Mouse (Mus musculus): ENCODE data around the gene Adcy6. TPM values are rescaled to one million over a fixed set of nuclear protein-coding genes. Genes with fewer than 3 reads are reported as not detected.

Gene Adcy6
- polyA plus RNA-seq, 1 experiment from 2014 or later, result 46.7 TPM

- H3K4me1 ChIP-seq (replicated peaks), result peaks cover 16% of the 10 kb centered on the region
- WGBS, result 37% methylated on average over 5 of the region's 5 CpGs
- ATAC-seq (ENCODE audit: insufficient number of reproducible peaks, low FRiP score), result peak; percentile 74
These were observed 29.9 kb downstream of the Adcy6 start for GRCm38 (mm10) chr15:98579795-98580464.

DNA sequence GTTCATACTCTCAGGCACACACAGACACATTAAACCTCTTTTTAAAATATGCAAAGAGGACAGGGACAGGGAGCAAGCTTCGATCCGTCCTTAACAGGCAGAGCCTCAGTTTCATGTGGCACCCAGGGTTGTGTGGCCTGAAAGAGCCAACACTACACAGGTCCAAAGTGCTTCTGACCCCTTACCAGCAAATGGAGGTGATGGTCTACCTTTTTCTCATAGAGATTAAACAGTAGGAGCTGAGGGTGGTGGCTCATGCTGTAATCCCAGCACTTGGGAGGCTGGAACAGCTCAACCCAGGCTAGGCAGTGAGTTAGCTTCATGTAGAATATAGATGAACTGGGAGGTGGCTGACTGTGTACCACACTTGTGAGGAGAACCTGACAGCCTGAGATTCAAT lies 30.6 kb downstream of the Adcy6 start:
- 79% methylated on average over 2 of the region's 2 CpGs for WGBS
- Histone ChIP-seq H3K27me3 (replicated peaks) (0 out of 2 replicates have a peak, but pooled peaks cover 3% of the 10 kb centered on the region), H3K4me2 (no peak overlapping the region), H3K4me3 (no peak overlapping the region), H3K36me3 (no peaks in the 10 kb centered on the region), H3K9ac (no peak overlapping the region), H3K27ac (ENCODE audit: poor library complexity, severe bottlenecking) (no peak overlapping the region), H3K9me3 (replicated peaks) (no peaks in the 10 kb centered on the region), H3K4me1 (replicated peaks) (peaks cover 13% of the 10 kb centered on the region)
- no peak for ATAC-seq (ENCODE audit: insufficient number of reproducible peaks, low FRiP score)

More at GRCm38 (mm10) chr15:98579795-98580464, 29.9 kb downstream of the Adcy6 start:
- no peak overlapping the region for H3K27ac ChIP-seq (ENCODE audit: poor library complexity, severe bottlenecking)
- no peaks in the 10 kb centered on the region for H3K9me3 ChIP-seq (replicated peaks)
- H3K9ac ChIP-seq, result 0 out of 2 replicates have a peak overlapping the region, but pooled peaks have one; percentile 41
- H3K27me3 ChIP-seq (replicated peaks), result 0 out of 2 replicates have a peak, but pooled peaks cover 3% of the 10 kb centered on the region
- H3K36me3 ChIP-seq, result no peaks in the 10 kb centered on the region
- no peak overlapping the region for H3K4me3 ChIP-seq
- H3K4me2 ChIP-seq, result no peak overlapping the region

- H3K36me3 ChIP-seq, result no peaks in the 10 kb centered on the region
- peaks cover 10% of the 10 kb centered on the region for H3K4me1 ChIP-seq (replicated peaks)
- 0 out of 2 replicates have a peak, but pooled peaks cover 3% of the 10 kb centered on the region for H3K27me3 ChIP-seq (replicated peaks)
- no peaks in the 10 kb centered on the region for H3K9me3 ChIP-seq (replicated peaks)
- H3K4me2 ChIP-seq, result no peak overlapping the region
- 74% methylated on average over 4 of the region's 4 CpGs for WGBS
- no peak overlapping the region for H3K27ac ChIP-seq (ENCODE audit: poor library complexity, severe bottlenecking)
- no peak overlapping the region for H3K9ac ChIP-seq
- no peak for ATAC-seq (ENCODE audit: insufficient number of reproducible peaks, low FRiP score)
- no peak overlapping the region for H3K4me3 ChIP-seq
These were observed 36.6 kb downstream of the Adcy6 start for GRCm38 (mm10) chr15:98573293-98573692.

DNA sequence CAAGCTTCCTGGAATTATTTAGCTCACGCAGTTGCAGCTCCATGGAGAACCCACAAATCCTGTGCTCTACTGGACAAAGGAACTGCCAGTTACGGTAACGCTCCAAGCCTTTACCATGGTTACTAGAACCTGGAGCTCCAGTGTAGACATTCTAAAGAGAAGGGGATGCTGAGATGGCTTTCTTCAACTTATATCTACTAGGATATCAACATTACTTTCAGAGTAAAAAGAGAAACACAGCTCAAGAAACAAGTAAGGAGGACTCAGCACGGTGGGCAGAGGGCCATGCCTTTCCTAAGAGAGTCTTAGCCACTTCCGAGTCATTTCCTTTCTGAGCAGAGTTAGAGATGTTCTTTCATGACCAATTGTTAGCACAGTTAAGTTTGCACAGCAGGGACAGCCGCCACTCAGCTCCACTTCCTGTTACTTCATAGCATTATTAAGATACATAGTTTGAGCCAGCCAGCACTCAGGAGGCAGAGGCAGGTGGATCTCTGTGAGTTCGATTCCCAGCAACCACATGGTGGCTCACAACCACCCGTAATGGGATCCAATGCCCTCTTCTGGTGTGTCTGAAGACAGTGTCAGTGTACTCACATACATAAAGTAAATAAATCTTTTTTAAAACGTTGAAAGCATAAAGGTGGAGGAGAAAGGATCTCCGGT lies 38.9 kb downstream of the Adcy6 start, which contains the start of the genes Ccnt1 and 4930415O20Rik:
Gene Ccnt1 (minus strand): TSS at position 51 of the 666 bp plus-strand sequence.
Gene 4930415O20Rik (plus strand): TSS at position 132 of the 666 bp plus-strand sequence.
- no peak within 1 kb of the TSS for H3K4me2 ChIP-seq
- no peak within 1 kb of the TSS for H3K4me3 ChIP-seq
- H3K4me1 ChIP-seq (replicated peaks), result peaks cover 14% of the 10 kb centered on the region
- no peaks in the 10 kb centered on the region for H3K27me3 ChIP-seq (replicated peaks)
- 75% methylated on average over 10 of the region's 10 CpGs for WGBS
- no peak for ATAC-seq (ENCODE audit: insufficient number of reproducible peaks, low FRiP score)
- H3K9me3 ChIP-seq (replicated peaks), result no peaks in the 10 kb centered on the region
- H3K36me3 ChIP-seq, result no peaks in the 10 kb centered on the region
- H3K27ac ChIP-seq (ENCODE audit: poor library complexity, severe bottlenecking), result no peak within 1 kb of the TSS
- peak within 1 kb of the TSS; percentile 17; the same call in 1 of the 2 replicates for H3K9ac ChIP-seq

GRCm38 (mm10) chr15:98569795-98570365 lies 40.0 kb downstream of the Adcy6 start:
- Histone ChIP-seq H3K4me2 (no peak overlapping the region), H3K27me3 (replicated peaks) (no peaks in the 10 kb centered on the region), H3K4me1 (replicated peaks) (peaks cover 26% of the 10 kb centered on the region), H3K4me3 (no peak overlapping the region), H3K27ac (ENCODE audit: poor library complexity, severe bottlenecking) (no peak overlapping the region), H3K36me3 (peaks cover 6% of the 10 kb centered on the region; the same call in 1 of the 2 replicates), H3K9ac (peak overlapping the region; percentile 17; the same call in 1 of the 2 replicates), H3K9me3 (replicated peaks) (no peaks in the 10 kb centered on the region)
- ATAC-seq (ENCODE audit: insufficient number of reproducible peaks, low FRiP score), result no peak
- WGBS, result 75% methylated on average over 4 of the region's 4 CpGs

DNA sequence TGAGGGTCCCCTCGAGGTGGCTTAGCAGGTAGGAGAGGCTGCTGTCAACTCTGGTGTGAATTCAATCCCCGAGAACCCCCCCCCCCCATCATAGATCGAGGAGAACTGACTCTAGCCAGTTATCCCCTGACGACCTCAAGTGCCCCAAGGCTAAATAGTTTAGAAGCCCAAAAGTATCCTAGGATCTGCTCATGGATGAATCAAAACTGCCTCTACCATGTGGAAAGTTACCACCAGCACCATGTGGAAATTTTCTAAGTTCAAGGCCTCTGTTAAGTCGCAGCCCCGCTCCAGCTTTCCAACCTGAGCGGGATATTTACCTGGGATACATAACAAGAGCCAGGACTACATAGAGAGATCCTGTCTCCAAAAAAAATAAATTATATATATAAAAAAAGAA lies 40.7 kb downstream of the Adcy6 start:
- Histone ChIP-seq H3K9ac (peak overlapping the region; percentile 85), H3K27ac (ENCODE audit: poor library complexity, severe bottlenecking) (peak overlapping the region; percentile 94; the same call in 1 of the 2 replicates)
- no peak for ATAC-seq (ENCODE audit: insufficient number of reproducible peaks, low FRiP score)

DNA sequence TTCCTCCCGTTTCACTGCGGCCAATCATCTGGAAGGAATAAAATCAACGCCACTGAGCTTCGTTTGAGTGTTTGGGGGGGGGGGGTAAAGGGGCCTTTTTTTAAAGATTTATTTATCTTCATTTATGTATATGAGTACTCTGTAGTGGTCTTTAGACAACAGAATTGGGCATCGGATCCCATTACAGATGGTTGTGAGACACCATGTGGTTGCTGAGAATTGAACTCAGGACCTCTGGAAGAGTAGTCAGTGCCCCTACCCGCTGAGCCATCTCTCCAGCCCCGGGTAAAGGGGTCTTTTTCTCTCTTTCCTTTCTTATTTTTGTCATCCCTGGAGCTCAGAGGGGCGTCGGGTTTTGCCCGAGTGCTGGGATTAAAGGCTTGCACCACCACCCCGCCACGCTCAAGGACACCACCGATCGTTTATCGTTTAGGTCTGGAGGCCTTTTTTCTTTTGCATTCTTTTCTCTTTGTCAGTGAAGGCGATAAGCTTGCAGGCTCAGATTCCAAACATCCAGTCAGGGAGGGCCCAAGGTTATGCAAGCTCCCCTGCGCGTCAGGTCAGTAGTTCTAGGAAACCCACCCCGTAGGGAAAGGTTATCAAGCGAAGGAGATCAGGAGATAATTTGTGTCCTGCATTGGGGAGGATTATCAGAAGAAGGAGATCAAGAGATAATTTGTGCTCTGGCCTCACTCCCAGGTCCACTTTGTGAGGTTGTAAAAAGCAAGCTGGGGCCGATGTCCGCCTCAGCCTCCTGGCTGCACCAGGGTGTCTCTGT lies 41.4 kb downstream of the Adcy6 start:
- Histone ChIP-seq H3K9ac (peak overlapping the region; percentile 85), H3K9me3 (replicated peaks) (no peaks in the 10 kb centered on the region), H3K4me2 (peak overlapping the region; percentile 94), H3K27me3 (replicated peaks) (no peaks in the 10 kb centered on the region), H3K4me3 (peak overlapping the region; percentile 87), H3K36me3 (peaks cover 12% of the 10 kb centered on the region), H3K4me1 (replicated peaks) (peaks cover 26% of the 10 kb centered on the region), H3K27ac (ENCODE audit: poor library complexity, severe bottlenecking) (peak overlapping the region; percentile 94)
- 0 out of 2 replicates have a peak, but pooled peaks have one; percentile 7 for ATAC-seq (ENCODE audit: insufficient number of reproducible peaks, low FRiP score)
- 7% methylated on average over 22 of the region's 22 CpGs for WGBS

More for the DNA sequence above, 40.7 kb downstream of the Adcy6 start:
- Histone ChIP-seq H3K36me3 (peaks cover 9% of the 10 kb centered on the region), H3K27me3 (replicated peaks) (no peaks in the 10 kb centered on the region), H3K4me2 (peak overlapping the region; percentile 94), H3K4me1 (replicated peaks) (peaks cover 26% of the 10 kb centered on the region), H3K9me3 (replicated peaks) (no peaks in the 10 kb centered on the region), H3K4me3 (peak overlapping the region; percentile 87)
- 70% methylated on average over 7 of the region's 7 CpGs for WGBS

- Histone ChIP-seq H3K4me1 (replicated peaks) (peaks cover 26% of the 10 kb centered on the region), H3K4me3 (peak overlapping the region; percentile 87), H3K27ac (ENCODE audit: poor library complexity, severe bottlenecking) (peak overlapping the region; percentile 98), H3K9me3 (replicated peaks) (no peaks in the 10 kb centered on the region), H3K36me3 (peaks cover 21% of the 10 kb centered on the region), H3K27me3 (replicated peaks) (no peaks in the 10 kb centered on the region), H3K4me2 (peak overlapping the region; percentile 94), H3K9ac (peak overlapping the region; percentile 97)
- ATAC-seq (ENCODE audit: insufficient number of reproducible peaks, low FRiP score), result peak; percentile 96
- WGBS, result under 1% methylated on average over 88 of the region's 88 CpGs
These were observed 42.4 kb downstream of the Adcy6 start for GRCm38 (mm10) chr15:98567278-98568134.

- Histone ChIP-seq H3K27ac (ENCODE audit: poor library complexity, severe bottlenecking) (peak overlapping the region; percentile 98), H3K4me3 (peak overlapping the region; percentile 87), H3K9ac (peak overlapping the region; percentile 97), H3K4me2 (peak overlapping the region; percentile 81), H3K27me3 (replicated peaks) (no peaks in the 10 kb centered on the region), H3K4me1 (replicated peaks) (peaks cover 26% of the 10 kb centered on the region), H3K36me3 (peaks cover 23% of the 10 kb centered on the region), H3K9me3 (replicated peaks) (no peaks in the 10 kb centered on the region)
- under 1% methylated on average over 15 of the region's 15 CpGs for WGBS
- ATAC-seq (ENCODE audit: insufficient number of reproducible peaks, low FRiP score), result no peak
These were observed 43.0 kb downstream of the Adcy6 start for GRCm38 (mm10) chr15:98566973-98567277.

DNA sequence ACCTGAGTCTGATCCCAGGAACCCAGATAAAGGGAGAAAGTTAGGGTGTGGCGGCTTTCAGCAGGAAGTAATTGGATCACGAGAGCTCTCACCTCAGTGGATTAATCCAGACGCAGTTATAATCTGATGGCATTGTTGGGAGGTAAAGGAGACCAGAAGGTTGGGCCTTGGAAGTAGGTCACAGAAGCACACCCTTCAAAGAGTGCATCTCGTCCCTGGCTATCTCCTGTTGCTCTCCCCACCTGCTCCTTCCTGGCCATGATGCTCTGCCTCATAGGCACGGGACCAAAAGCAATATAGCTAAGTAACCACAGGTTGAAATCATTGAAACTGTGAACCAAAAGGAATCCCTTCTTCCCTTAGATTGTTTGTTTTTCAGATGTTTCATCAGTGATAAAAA lies 52.7 kb downstream of the Adcy6 start:
- Histone ChIP-seq H3K9ac (no peak overlapping the region), H3K4me2 (no peak overlapping the region), H3K36me3 (peaks cover 60% of the 10 kb centered on the region), H3K27ac (ENCODE audit: poor library complexity, severe bottlenecking) (no peak overlapping the region), H3K9me3 (replicated peaks) (no peaks in the 10 kb centered on the region), H3K27me3 (replicated peaks) (no peaks in the 10 kb centered on the region), H3K4me1 (replicated peaks) (no peaks in the 10 kb centered on the region), H3K4me3 (no peak overlapping the region)
- no peak for ATAC-seq (ENCODE audit: insufficient number of reproducible peaks, low FRiP score)
- WGBS, result 84% methylated on average over 5 of the region's 5 CpGs

All from heart, embryonic 12.5 days (tissue).